Mouse (Mus musculus) liver, embryonic 15.5 days (tissue): ENCODE data around the gene Nipa1. TPM values are rescaled to one million over a fixed set of nuclear protein-coding genes. Genes with fewer than 3 reads are reported as not detected.
"Not testable (repeated sequence)": the region's sequence is repeated elsewhere in the genome, so short reads cannot be mapped to it uniquely, and the experiment has no call there.

Experiments used
- ATAC-seq: fragments of 200-750 bp; cut with Nextera tagmentation; 2 replicates; pipeline ENCODE4 v1.8.0; 2017; ENCODE audit warnings: moderate number of reproducible peaks, mild to moderate bottlenecking, moderate library complexity; ENCODE audit not compliant: insufficient read depth
- H3K27ac ChIP-seq: fragments of 300-500 bp; sonication (generic); replicated peaks from 2 replicates; pipeline ENCODE4 v1.5.1; 2015; ENCODE audit warnings: mild to moderate bottlenecking, inconsistent platforms
- H3K27me3 ChIP-seq: fragments of 300-500 bp; sonication (generic); 2 replicates; pipeline ENCODE4 v1.6.1; 2015; ENCODE audit warnings: mild to moderate bottlenecking, inconsistent platforms
- H3K36me3 ChIP-seq: fragments of 300-500 bp; sonication (generic); replicated peaks from 2 replicates; pipeline ENCODE4 v1.6.1; 2015; ENCODE audit warnings: moderate library complexity, mild to moderate bottlenecking, inconsistent platforms
- H3K4me1 ChIP-seq: fragments of 300-500 bp; sonication (generic); replicated peaks from 2 replicates; pipeline ENCODE4 v1.6.1; 2015; ENCODE audit warnings: inconsistent platforms
- H3K4me2 ChIP-seq: fragments of 300-500 bp; sonication (generic); 2 replicates; pipeline ENCODE4 v1.6.1; 2015; ENCODE audit warnings: moderate library complexity, mild to moderate bottlenecking, inconsistent platforms
- H3K4me3 ChIP-seq: fragments of 300-500 bp; sonication (generic); replicated peaks from 2 replicates; pipeline ENCODE4 v1.5.1; 2015; ENCODE audit warnings: mild to moderate bottlenecking, inconsistent platforms
- H3K9ac ChIP-seq: fragments of 300-500 bp; sonication (generic); 2 replicates; pipeline ENCODE4 v1.6.1; 2015; ENCODE audit warnings: moderate library complexity, mild to moderate bottlenecking, inconsistent platforms
- H3K9me3 ChIP-seq: fragments of 300-500 bp; sonication (generic); replicated peaks from 2 replicates; pipeline ENCODE4 v1.6.1; 2016; ENCODE audit warnings: inconsistent platforms
- WGBS: fragments of 180-500 bp; shearing (Covaris S2); methylation state at CpG from one replicate; pipeline ENCODE4 v1.1.7; 2015; ENCODE audit warnings: mixed read lengths; ENCODE audit not compliant: insufficient replicate concordance; 5-methylcytosine and 5-hydroxymethylcytosine counted together
- polyA plus RNA-seq: library from polyadenylated mRNA; unstranded; fragments of >200 nt; fragmentation: Nextera tagmentation; extraction: Ambion mirVana; gene quantifications from 2 replicates; pipeline ENCODE4 v1.2.1, GENCODE M21; 2015

The Nipa1 gene
- polyA plus RNA-seq, 1 experiment from 2014 or later: 13.6 TPM

GRCm38 (mm10) chr7:56042353-56042752 lies 22.6 kb upstream of the Nipa1 start:
- H3K36me3 ChIP-seq: no peaks in the 10 kb centered on the region
- H3K9ac ChIP-seq: no peak overlapping the region
- peak; percentile 40; the same call in 1 of the 2 replicates for ATAC-seq
- H3K9me3 ChIP-seq: no peaks in the 10 kb centered on the region
- H3K4me3 ChIP-seq: no peak overlapping the region
- no peak overlapping the region for H3K4me2 ChIP-seq
- WGBS: 9% methylated on average over 5 of the region's 5 CpGs
- peaks cover 34% of the 10 kb centered on the region for H3K4me1 ChIP-seq
- peak overlapping the region; percentile 12; the same call in 1 of the 2 replicates for H3K27ac ChIP-seq
- no peaks in the 10 kb centered on the region for H3K27me3 ChIP-seq

GRCm38 (mm10) chr7:56023586-56023985 lies 3.8 kb upstream of the Nipa1 start:
- H3K4me3 ChIP-seq: no peak overlapping the region
- no peak for ATAC-seq
- 73% methylated on average over 3 of the region's 3 CpGs for WGBS
- no peaks in the 10 kb centered on the region for H3K36me3 ChIP-seq
- H3K4me2 ChIP-seq: no peak overlapping the region
- H3K4me1 ChIP-seq: peaks cover 29% of the 10 kb centered on the region
- no peaks in the 10 kb centered on the region for H3K9me3 ChIP-seq
- no peak overlapping the region for H3K9ac ChIP-seq
- peaks cover 5% of the 10 kb centered on the region; the same call in 1 of the 2 replicates for H3K27me3 ChIP-seq
- no peak overlapping the region for H3K27ac ChIP-seq

- H3K4me1 ChIP-seq: peaks cover 60% of the 10 kb centered on the region
- H3K9me3 ChIP-seq: no peaks in the 10 kb centered on the region
- peak overlapping the region; percentile 97 for H3K9ac ChIP-seq
- peak overlapping the region; percentile 86 for H3K4me2 ChIP-seq
- no peaks in the 10 kb centered on the region for H3K27me3 ChIP-seq
- H3K4me3 ChIP-seq: peak overlapping the region; percentile 91
- no peaks in the 10 kb centered on the region for H3K36me3 ChIP-seq
- WGBS: under 1% methylated on average over 67 of the region's 71 CpGs
- H3K27ac ChIP-seq: peak overlapping the region; percentile 97
- ATAC-seq: peak; percentile 74
Observed at GRCm38 (mm10) chr7:56018972-56019929, 503 bp downstream of the Nipa1 start.

DNA sequence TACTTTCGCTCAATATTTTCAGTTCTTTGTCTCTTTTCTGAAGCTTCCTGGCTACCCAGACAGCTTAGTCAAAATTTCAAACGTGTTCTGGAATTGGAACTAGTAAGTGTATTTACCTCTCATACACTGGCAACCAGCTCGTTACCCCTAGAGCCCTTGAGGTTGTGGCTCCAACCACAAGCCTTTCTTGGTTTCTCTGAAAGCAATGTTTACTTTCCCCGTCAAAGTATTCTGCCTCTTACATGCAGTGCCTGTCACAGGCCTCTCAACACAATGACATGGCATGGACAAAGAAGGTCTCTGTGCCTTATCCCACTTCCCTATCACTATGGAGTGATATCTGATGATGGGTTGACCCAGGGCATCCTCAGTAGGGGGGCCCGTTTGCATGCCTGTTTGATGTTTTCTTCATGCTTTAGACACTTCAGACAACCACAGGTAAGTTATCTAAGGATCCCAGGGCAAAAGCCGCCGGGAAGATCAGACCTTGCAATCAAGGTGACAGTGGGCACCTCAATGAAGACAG lies 1.2 kb downstream of the Nipa1 start:
- H3K36me3 ChIP-seq: no peaks in the 10 kb centered on the region
- 17% methylated on average over 7 of the region's 7 CpGs for WGBS
- H3K9ac ChIP-seq: peak overlapping the region; percentile 97
- no peaks in the 10 kb centered on the region for H3K27me3 ChIP-seq
- no peaks in the 10 kb centered on the region for H3K9me3 ChIP-seq
- H3K4me3 ChIP-seq: peak overlapping the region; percentile 91
- peak overlapping the region; percentile 97 for H3K27ac ChIP-seq
- H3K4me1 ChIP-seq: peaks cover 62% of the 10 kb centered on the region
- ATAC-seq: peak; percentile 5; the same call in 1 of the 2 replicates
- H3K4me2 ChIP-seq: peak overlapping the region; percentile 86

DNA sequence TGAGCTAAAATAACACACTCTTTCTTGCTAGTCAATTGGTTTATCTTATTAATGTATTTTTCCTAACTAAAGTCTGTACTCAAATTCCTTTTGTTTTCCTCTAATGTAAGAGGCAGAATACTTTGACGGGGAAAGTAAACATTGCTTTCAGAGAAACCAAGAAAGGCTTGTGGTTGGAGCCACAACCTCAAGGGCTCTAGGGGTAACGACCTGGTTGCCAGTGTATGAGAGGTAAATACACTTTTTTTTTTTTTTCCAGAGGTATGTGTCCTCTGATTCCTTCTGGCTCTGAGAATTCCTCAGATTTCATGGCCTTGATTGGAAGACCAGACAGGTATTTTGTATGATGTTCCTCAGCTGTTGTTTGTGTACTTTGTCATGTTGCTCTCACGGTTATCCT lies 2.0 kb downstream of the Nipa1 start:
- Histone ChIP-seq H3K4me3 (peak overlapping the region; percentile 91), H3K9me3 (no peaks in the 10 kb centered on the region), H3K27me3 (no peaks in the 10 kb centered on the region), H3K27ac (peak overlapping the region; percentile 97), H3K36me3 (no peaks in the 10 kb centered on the region), H3K4me1 (peaks cover 62% of the 10 kb centered on the region), H3K4me2 (peak overlapping the region; percentile 86), H3K9ac (peak overlapping the region; percentile 97; the same call in 1 of the 2 replicates)
- ATAC-seq: no peak
- WGBS: 53% methylated on average over 3 of the region's 3 CpGs

DNA sequence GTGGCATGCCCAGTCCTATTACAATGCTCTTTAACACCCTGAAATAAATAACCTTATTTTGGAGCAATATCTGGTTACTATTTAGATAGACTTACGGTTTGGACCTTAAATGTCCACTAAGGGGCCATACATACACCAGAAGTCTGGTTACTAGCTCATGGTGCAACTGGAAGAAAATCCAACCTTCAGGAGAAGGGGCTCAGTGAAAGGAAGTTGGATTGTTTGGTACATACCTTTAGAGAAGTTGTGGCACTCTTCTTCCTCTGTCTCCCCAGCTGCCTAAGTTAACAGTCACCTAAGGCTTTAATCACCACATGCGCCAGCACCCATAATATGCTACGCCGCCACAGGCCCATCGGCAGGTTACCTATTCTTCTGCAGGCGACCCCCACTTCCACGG lies 3.9 kb downstream of the Nipa1 start:
- Histone ChIP-seq H3K9ac (peak overlapping the region; percentile 56), H3K27ac (peak overlapping the region; percentile 97), H3K4me3 (peak overlapping the region; percentile 25), H3K36me3 (no peaks in the 10 kb centered on the region; the same call in 1 of the 2 replicates), H3K4me2 (peak overlapping the region; percentile 63), H3K9me3 (no peaks in the 10 kb centered on the region), H3K4me1 (peaks cover 66% of the 10 kb centered on the region), H3K27me3 (no peaks in the 10 kb centered on the region)
- ATAC-seq: no peak
- 73% methylated on average over 7 of the region's 7 CpGs for WGBS

GRCm38 (mm10) chr7:56015172-56015571 lies 4.6 kb downstream of the Nipa1 start:
- Histone ChIP-seq H3K4me2 (peak overlapping the region; percentile 63), H3K9me3 (no peaks in the 10 kb centered on the region), H3K4me3 (peak overlapping the region; percentile 25), H3K9ac (peak overlapping the region; percentile 56), H3K27me3 (no peaks in the 10 kb centered on the region), H3K27ac (peak overlapping the region; percentile 97), H3K4me1 (peaks cover 66% of the 10 kb centered on the region), H3K36me3 (no peaks in the 10 kb centered on the region; the same call in 1 of the 2 replicates)
- 16% methylated on average over 6 of the region's 6 CpGs for WGBS
- ATAC-seq: peak; percentile 91

GRCm38 (mm10) chr7:56014002-56014702 lies 5.6 kb downstream of the Nipa1 start:
- Histone ChIP-seq H3K4me1 (peaks cover 72% of the 10 kb centered on the region), H3K27ac (peak overlapping the region; percentile 97), H3K4me3 (peak overlapping the region; percentile 20; the same call in 1 of the 2 replicates), H3K9ac (peak overlapping the region; percentile 51; the same call in 1 of the 2 replicates), H3K4me2 (peak overlapping the region; percentile 60)
- WGBS: 78% methylated on average over 7 of the region's 18 CpGs
- ATAC-seq, H3K36me3 ChIP-seq, H3K9me3 ChIP-seq, H3K27me3 ChIP-seq: not testable (repeated sequence)

- Histone ChIP-seq H3K27ac (peak overlapping the region; percentile 56), H3K4me3 (no peak overlapping the region), H3K4me2 (0 out of 2 replicates have a peak overlapping the region, but pooled peaks have one; percentile 1), H3K27me3 (no peaks in the 10 kb centered on the region), H3K9me3 (no peaks in the 10 kb centered on the region), H3K36me3 (no peaks in the 10 kb centered on the region; the same call in 1 of the 2 replicates), H3K4me1 (peaks cover 79% of the 10 kb centered on the region), H3K9ac (peak overlapping the region; percentile 1; the same call in 1 of the 2 replicates)
- no peak for ATAC-seq
- WGBS: 93% methylated on average over 14 of the region's 14 CpGs
Observed at GRCm38 (mm10) chr7:56013261-56014001, 6.3 kb downstream of the Nipa1 start.

GRCm38 (mm10) chr7:56011018-56011333 lies 8.8 kb downstream of the Nipa1 start:
- Histone ChIP-seq H3K9ac (no peak overlapping the region), H3K4me2 (no peak overlapping the region), H3K27me3 (no peaks in the 10 kb centered on the region), H3K4me1 (peaks cover 63% of the 10 kb centered on the region), H3K9me3 (no peaks in the 10 kb centered on the region), H3K27ac (0 out of 2 replicates have a peak overlapping the region, but pooled peaks have one; percentile 11), H3K36me3 (no peaks in the 10 kb centered on the region; the same call in 1 of the 2 replicates), H3K4me3 (no peak overlapping the region)
- ATAC-seq: no peak
